Mouse (Mus musculus): ENCODE results near the gene Flot1.

DNA sequence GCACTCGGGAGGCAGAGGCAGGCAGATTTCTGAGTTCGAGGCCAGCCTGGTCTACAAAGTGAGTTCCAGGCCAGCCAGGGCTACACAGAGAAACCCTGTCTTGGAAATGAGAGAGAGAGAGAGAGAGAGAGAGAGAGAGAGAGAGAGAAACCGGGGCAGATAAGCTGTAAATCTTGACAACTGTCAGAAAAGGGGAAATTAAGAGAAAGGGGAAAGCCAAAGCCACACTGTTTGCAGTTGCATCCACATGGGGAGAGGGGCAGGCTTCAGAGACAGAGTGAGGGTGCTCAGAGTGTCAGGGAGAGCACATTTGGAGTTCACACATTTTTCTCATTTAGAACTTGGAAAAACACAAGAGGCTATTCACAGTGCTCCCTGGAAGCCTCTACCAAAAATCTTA lies 35.0 kb upstream of the Flot1 start:
- TF ChIP-seq CTCF (IDR thresholded peaks at IDR 0.05; ENCODE audit: control insufficient read depth, insufficient read depth, insufficient replicate concordance, low read depth, low read length) (no peak), POLR2A (IDR thresholded peaks at IDR 0.05; ENCODE audit: control insufficient read depth, low read depth, low read length) (no peak)

Data from testis, adult 2 months (tissue).